Mouse (Mus musculus) MN1 (cell line): ENCODE results near the gene Bcl2l10.

Experiments used
- DNase-seq: peaks from one replicate; pipeline ENCODE4 v3.0.0-alpha.2; 2016; ENCODE audit warnings: low spot score

Gene Bcl2l10

GRCm38 (mm10) chr9:75400639-75401038, 53.1 kb downstream of the Bcl2l10 start:
- no peak for DNase-seq
